Mouse (Mus musculus) limb, embryonic 13.5 days (tissue): ENCODE data around the gene Prdx4. TPM values are rescaled to one million over a fixed set of nuclear protein-coding genes. Genes with fewer than 3 reads are reported as not detected.

Experiments
- polyA plus RNA-seq: library from polyadenylated mRNA; unstranded; fragments of >200 nt; fragmentation: Nextera tagmentation; extraction: Ambion mirVana; gene quantifications from 2 replicates; pipeline ENCODE4 v1.2.1, GENCODE M21; 2015

The Prdx4 gene
- polyA plus RNA-seq, 1 experiment from 2014 or later: 304 TPM

Other genes starting within 250 kb of the Prdx4 start
- not detected in 2 replicates for gene Magea2, start 247.1 kb downstream of the Prdx4 start, polyA plus RNA-seq
- gene Cldn34b2, start 212.3 kb downstream of the Prdx4 start, polyA plus RNA-seq: not detected in 2 replicates
- 137 and 146 TPM in 2 replicates for gene Sat1, start 124.3 kb downstream of the Prdx4 start, polyA plus RNA-seq
- gene Acot9, start 78.3 kb downstream of the Prdx4 start, polyA plus RNA-seq: 40.2 and 40.9 TPM in 2 replicates